Mouse (Mus musculus): ENCODE measurements around the gene Foxr1.
"Not testable (repeated sequence)": the region's sequence is repeated elsewhere in the genome, so short reads cannot be mapped to it uniquely, and the experiment has no call there.

Foxr1 gene

DNA sequence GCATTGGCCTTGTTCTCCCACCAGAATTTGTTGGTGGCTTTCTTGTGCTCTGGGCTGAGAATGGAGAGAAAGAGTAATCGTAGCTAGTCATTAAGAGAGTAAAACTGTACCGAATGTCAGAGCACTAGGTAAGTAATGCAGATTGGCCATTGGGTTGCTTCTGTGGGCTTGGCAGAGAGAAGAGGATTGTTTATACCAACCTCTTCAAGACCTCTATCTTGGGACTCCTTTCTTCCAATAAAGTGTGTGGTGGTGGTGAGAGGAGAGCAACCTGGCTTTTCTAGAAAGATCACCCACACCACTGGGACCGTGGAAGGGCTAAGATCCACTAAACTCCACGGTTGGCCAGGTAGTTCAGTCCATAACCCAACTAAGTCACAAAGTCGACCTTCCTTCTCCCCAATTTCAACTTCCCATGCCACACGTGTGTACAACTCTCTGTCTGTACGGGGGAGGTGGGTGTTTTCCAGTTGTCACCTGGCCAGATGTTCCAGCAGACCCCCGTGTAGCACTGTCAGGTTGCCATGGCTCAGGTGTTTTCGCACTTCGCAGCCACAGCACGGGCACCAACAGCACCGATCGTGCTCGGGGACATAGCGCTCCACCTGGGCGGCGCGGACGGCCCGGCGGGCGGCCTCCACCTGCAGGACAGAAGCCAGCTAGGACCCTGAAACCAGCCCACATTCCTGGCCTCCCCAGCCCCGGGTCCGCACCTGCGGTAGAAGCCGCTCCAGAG is 23.6 kb downstream of the Foxr1 start:
- DNase-seq (ENCODE audit: low read depth, low spot score), result no peak

DNA sequence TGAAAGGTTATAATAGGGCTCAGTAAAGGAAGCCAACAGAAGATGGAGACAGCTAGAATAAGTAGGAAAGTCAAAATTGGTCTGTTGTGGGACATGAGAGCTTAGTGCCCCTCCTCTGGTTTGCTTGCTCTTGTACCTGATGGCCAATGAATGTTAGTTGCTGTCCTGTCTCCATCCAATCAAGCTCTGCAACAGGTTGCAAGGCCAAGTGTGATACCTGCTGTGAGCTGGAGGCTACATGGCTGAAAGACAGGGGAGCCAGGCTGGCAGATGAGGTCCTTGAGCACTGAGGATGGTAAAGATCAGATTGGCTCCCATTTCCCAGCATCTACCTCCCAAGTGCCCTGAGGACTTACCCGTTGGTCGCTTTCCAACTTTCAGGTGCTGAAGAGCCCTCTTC is 28.2 kb downstream of the Foxr1 start:
- DNase-seq (ENCODE audit: low read depth, low spot score), result no peak

DNA sequence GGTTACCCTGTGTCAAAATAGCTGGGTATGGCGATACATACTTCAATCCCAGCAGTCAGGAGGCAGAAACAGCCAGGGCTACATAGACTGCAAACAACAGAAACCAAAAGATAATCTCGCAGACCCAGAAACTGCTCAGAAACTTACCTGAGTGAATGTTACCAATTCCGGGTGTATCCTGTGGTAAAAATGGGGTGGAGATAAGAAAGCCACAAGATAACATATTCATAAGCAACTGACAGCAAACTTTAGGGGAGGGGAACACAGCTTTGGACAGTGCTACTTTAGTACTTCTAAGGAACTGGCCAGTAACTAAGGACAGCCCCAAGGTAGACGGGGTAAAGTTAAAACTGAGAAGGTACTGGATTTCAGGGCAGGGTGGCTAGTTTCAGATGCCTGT is 28.6 kb downstream of the Foxr1 start:
- DNase-seq (ENCODE audit: low read depth, low spot score), result no peak

DNA sequence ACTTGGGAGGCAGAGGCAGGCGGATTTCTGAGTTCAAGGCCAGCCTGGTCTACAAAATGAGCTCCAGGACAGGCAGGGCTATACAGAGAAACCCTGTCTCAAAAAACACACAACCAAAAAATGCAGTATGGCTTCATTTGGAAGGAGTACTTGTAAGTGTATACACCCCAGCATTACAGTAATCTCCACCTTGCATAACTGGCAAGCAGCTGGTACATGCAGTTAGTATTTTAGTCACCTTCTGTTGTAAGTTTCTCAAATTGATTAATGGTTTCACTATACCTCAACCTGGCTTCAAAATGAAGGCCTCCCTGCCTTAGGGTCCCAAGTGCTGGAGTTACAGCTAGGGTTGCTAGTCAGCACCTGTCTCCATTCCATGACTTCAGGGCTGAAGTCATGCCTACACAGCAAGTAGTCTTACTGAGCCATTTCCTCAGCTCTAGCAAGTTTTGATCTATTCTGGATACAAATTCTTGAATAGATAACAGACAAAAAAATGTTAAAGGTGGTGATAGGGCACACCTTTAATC is 29.3 kb downstream of the Foxr1 start:
- DNase-seq (ENCODE audit: low read depth, low spot score), result no peak

DNA sequence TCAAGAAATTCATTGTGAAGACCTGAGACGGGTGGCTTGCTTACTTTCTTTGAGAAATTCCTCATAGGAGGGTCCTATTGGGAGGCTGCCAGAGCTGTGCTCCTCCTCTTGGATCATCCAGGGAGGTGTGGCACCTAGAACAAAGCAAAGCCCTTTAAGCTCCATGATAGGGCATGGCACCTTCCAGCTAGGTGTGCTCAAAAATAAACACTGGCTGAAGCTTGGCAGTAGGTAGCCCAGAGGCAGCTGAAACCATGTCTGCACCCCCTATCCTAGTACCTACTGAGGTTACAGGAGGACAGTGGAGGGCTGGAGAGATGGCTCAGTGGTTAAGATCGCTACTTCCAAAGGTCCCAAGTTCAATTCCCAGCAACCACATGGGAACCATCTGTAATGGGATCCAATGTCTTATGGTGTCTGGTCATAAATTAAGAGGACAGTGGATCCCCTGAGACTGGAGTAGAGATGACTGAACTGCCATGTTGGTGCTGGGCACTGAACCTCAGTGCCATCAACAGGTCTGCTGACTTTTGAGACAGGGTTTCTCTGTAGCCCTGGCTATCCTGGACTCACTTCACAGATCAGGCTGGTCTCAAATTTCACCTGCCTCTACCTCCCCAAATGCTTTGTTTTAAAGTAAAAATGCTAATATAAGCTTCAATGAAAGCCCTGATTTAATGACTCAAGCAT is 30.1 kb downstream of the Foxr1 start:
- peak; percentile 75 for DNase-seq (ENCODE audit: low read depth, low spot score)

DNA sequence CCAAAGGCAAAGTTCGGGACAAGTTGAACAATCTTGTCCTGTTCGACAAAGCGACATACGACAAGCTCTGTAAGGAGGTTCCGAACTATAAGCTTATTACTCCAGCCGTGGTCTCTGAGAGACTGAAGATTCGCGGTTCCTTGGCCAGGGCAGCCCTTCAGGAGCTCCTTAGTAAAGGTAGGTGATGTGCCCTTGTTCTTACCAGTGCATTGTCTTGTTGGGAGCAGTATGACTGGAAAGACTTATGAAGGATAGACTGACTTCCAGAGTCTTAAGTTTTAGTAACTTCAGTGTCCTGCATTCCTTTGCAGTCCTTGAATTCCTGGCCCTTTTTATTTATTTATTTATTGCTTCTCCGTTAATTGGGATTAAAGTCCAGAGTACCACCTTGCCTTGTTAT is 32.2 kb downstream of the Foxr1 start:
- not testable (repeated sequence) for DNase-seq (ENCODE audit: low read depth, low spot score)

DNA sequence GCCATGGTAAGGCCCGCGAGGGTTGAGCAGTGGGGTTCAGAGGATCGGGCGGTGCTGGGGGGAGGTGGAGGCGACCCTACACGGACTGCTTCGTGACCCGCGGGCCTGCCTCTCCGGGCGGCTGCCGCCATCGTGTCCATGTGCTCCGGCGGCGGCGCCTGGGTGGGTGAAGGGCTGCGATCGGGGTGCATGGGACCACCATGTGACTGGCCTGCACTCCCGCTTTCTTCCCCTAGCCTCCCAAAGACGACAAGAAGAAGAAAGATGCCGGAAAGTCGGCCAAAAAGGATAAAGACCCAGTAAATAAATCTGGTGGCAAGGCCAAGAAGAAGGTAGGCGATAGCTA is 33.2 kb downstream of the Foxr1 start:
- DNase-seq (ENCODE audit: low read depth, low spot score), result no peak

DNA sequence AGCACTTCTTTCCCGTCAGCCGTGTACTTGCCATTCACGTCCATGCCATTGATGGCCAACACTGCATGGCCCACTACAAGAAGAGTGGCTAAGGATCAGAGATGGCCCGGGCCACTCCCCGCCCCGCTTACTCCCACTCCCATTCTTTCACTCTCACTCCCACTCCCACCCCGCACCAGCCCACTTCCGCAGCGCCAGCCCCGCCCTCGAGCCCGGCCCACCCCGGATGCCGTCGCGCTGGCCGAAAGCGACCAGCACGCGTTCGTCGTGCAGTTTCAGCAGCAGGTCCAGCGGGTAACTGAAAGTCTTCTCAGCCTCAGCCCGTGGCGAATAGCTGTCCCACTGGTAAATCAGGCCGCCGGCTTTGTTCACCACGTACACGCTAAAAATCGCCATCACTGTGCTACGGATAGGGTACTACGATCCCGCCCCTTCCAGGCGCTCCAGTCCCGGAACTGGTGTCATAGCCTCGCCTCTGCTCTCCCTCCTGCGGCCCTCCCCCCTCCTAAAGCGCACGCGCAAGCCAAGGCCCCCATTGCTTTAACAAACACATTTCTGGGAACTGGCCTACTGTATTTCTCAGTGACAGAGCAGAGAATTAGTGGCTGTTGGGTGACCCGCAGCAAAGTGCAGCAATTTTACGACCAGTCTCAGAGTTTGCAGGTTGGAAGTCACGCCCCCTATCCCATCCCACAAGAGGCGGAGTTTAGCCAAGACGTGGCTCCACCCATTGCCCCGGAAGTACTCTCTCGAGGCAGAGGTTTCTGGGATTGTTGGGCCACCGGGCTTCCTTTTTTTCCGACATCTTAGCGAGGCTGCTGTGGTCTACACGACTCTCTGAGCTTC is 33.8 kb downstream of the Foxr1 start, which contains the start of the genes Rps25 and Trappc4:
Gene Rps25 (plus strand): TSS at position 234 of the 846 bp plus-strand sequence.
Gene Trappc4 (minus strand): TSS at position 695 of the 846 bp plus-strand sequence.
- DNase-seq (ENCODE audit: low read depth, low spot score), result peak; percentile 96

DNA sequence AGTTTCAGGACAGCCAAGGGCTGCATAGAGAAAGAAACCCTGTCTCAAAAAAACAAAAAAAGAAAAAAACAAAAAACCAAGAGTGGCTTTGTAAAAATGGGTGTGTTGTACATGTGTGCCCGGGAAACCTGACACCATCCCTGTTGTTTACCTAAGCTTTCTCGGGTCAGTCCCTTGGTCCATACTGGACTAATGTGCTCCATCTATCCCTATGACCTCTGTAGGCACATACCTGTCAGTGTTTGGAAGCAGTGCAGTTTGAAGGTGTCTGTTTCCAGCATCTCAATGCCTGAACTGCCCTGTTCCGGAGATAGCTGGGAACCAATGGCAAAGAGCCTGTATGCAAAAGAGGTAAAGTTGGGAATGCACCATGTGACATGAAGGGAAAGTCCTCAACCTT is 35.9 kb downstream of the Foxr1 start:
- DNase-seq (ENCODE audit: low read depth, low spot score), result no peak

DNA sequence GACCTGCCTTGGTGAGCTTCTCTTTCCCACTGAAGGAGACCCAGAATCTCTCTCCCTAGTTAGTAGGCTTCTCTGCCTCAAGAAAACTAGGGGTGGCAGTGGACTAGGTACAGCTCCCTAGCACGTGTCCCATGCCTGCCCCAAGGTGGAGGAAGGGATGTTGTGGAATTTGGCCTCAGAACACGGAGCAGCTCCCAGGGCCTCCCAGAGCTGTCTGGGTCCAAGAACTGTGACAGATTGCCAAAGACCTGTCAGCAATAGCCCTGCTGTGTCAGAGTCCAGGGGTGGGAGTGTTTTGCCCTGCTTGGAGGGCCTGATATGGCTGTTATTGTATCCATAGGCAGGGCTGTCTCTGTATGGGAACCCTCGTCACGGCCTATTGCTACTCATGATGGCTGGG is 39.9 kb downstream of the Foxr1 start:
- no peak for DNase-seq (ENCODE audit: low read depth, low spot score)

DNA sequence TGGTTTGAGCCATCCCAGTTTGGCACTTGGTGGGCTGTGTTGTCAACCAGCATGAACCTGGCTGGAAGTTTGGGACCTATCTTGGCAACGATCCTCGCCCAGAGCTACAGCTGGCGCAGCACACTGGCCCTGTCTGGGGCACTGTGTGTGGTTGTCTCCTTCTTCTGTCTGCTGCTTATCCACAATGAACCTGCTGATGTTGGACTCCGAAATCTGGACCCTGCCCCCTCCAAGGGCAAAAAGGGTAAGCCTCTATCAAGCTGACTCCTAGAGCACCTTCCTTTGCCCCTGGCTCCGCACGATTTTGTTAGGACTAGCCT is 41.2 kb downstream of the Foxr1 start:
- no peak for DNase-seq (ENCODE audit: low read depth, low spot score)

DNA sequence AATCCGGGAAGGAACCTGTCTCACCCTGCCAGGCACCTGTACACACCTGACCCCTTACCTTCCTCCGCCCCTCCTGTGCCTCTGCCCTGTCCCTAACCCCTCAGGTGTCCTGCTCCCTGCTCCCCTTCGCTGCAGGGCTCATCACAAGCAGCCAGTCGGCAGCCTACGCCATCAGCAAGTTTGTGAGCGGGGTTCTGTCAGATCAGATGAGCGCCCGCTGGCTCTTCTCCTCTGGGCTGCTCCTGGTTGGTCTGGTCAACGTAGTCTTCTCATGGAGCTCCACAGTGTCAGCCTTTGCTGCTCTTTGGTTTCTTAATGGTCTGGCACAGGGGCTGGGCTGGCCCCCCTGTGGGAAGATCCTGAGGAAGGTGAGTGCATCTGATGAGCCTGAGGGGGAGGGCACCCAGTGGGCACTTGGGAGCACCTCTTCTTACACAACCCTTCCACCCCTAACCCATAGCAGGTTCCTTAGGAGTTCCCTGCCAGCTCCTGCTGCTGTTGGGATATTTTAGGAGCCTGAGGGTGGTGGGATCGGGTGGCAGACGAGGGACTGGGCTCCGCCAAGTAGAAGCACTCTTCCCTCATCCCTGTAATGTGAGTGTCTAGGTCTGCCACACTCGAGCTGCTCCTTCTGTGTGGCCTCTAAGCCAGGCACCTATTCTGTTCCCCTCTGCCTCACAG is 41.7 kb downstream of the Foxr1 start:
- no peak for DNase-seq (ENCODE audit: low read depth, low spot score)

DNA sequence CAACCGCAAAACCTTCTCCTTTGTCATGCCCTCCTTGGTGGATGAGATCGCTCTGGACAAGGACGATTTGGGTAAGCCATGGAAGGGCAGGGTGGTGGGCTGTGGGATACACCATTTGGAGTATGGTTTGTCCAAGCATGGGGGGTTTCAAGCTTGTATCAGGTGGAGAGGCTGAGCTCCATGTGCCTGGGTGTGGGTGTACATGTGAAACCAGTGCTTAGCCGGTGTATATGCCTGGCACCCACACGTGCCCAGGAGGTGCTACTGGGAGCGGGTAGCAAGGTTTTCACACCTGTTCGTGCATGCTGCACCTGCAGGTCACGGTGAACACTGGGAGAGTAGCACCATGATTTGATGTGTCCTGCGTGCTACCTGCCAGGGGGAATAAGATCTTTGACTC is 42.4 kb downstream of the Foxr1 start:
- no peak for DNase-seq (ENCODE audit: low read depth, low spot score)

DNA sequence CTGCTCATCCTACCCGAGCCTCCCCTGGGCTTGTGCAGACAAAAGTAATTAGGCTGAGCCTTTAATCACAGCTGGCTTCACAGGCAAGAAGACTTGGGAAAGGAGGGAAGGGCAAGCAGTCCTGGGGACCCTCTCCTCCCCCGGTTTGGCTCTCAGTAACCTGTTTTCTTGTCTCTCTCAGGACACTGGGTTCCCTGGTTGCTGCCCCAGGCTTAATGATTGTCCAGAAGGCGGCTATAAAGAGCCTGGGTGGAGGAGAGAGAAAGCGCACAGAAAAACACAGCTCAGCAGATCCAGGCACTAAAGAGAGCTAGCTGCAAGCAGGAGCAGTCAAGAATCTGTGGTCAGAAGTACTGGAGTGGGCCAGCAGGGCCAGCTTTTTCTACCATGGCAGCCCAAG is 42.8 kb downstream of the Foxr1 start:
- DNase-seq (ENCODE audit: low read depth, low spot score), result no peak

DNA sequence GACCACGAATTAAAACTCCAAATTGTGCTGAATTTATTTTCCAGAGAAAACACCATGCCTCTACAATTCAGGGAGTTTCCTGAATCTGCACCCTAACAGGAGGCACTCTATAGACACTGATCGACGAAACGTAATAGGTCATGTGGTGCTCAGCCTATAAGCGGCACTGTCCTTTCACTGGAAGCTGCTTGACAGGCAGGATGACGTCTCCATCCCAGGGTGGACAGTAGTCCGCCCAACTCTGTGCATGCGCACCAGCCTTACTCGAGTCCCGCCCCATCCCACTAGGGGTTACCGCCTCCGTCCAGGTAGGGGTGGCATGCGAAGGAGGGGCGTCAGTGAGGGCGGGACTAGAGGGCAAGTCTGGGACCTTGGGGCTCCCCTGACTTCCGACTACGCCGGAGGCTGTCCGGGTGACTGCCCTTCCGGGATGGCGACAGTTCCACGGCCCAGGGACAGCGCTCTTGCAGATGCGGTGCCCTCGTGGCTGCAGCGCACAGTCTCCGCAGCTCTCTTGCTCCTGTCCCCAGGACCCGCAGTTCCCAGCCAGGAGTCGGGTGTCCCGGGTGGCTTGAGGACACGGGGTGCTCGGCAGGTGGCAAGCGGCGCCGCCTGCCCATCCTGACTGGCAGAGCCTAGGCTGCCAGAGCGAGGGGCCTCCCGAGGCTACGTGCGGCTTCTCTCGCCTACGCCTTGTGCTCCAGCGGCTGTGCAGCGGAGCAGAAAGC is 44.1 kb downstream of the Foxr1 start, which contains the start of gene Slc37a4:
Gene Slc37a4 (plus strand): TSS at position 169 of the 728 bp plus-strand sequence.
- DNase-seq (ENCODE audit: low read depth, low spot score), result peak; percentile 91

DNA sequence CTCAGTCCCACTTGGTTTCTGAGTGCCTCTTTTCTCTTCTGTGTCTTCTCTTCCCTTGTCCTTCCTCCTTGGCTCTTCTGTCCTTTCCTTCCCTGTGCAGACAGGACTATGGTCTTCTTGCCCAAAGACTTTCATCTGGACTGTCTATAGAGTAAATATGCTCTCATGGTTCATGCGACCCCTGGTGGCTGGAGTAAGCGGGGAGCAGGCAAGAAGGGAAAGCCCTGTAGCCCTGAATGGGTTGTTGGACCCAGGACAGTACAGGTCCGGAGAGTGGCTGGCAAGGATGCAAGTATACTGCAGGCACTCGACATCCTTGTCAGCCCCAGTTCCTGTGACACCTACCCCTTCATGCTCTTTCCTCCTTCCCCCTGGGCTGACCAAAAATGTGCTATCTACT is 49.5 kb downstream of the Foxr1 start:
- DNase-seq (ENCODE audit: low read depth, low spot score), result peak; percentile 79

DNA sequence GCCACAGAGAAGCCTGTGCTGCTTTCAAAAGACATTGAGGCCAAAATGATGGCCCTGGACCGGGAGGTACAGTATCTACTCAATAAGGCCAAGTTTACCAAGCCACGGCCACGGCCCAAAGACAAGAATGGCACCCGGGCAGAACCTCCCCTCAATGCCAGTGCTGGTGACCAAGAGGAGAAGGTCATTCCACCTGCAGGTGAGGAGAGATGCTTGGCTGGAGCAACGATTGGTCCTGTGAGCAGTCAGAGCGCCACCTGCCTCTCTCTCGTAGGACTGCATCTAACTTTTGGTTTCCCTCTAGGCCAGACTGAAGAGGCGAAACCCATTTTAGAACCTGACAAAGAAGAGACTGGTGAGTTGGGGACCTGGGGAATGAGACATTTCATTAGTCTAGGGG is 51.7 kb downstream of the Foxr1 start:
- DNase-seq (ENCODE audit: low read depth, low spot score), result peak; percentile 81

DNA sequence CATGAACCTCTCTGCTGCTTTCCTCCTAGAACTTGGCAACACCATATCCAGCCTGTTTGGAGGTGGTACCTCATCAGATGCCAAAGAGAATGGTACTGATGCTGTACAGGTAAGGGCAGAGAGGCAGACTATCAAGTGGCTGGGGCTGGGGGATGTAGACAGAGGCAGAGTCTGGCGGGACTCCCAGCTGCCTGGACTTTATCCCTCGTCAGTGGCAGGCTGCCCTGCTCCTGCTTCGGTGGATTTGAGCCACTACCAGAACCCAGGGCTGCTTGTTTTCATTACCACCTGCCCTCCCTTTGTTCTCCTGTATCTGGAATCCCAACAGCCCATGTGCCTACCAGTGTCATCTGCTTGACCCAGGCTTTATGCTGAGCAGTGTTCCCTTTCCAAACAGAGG is 53.7 kb downstream of the Foxr1 start:
- no peak for DNase-seq (ENCODE audit: low read depth, low spot score)

DNA sequence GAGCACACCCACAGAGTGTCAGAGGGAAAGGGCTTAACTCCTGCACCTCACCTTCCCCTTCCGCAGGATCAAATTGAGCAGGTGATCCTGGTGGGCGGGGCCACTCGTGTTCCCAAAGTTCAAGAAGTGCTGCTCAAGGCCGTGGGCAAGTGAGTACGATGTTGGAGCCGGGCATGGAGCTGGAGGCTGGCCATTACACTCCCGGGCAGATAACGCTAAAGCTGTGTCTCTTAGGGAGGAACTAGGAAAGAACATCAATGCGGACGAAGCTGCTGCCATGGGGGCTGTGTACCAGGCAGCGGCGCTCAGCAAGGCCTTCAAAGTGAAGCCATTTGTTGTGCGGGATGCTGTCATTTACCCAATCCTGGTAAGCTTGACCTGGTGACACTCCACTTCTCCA is 56.3 kb downstream of the Foxr1 start:
- no peak for DNase-seq (ENCODE audit: low read depth, low spot score)

All from ZHBTc4 (cell line).